Mouse (Mus musculus) small intestine, adult 2 months (tissue): ENCODE data around the gene Nrip1.

Experiments used
- CTCF ChIP-seq: fragments of 200-500 bp; IDR thresholded peaks from 2 replicates; pipeline ENCODE4 v1.5.1; 2012; ENCODE audit warnings: low read depth, mild to moderate bottlenecking, control low read depth, inconsistent platforms, low read length, moderate library complexity, mixed read lengths; ENCODE audit not compliant: insufficient replicate concordance, insufficient read length; ENCODE audit errors: extremely low read depth
- POLR2A ChIP-seq: fragments of 200-500 bp; IDR thresholded peaks from 2 replicates; pipeline ENCODE4 v1.6.1; 2012; ENCODE audit warnings: low read depth, mild to moderate bottlenecking, control low read depth, inconsistent platforms, low read length, moderate library complexity

- TF ChIP-seq CTCF = no peak
- no peak for TF ChIP-seq POLR2A
Observed at GRCm38 (mm10) chr16:76309280-76309679, 64.3 kb downstream of the Nrip1 start.
